Mouse (Mus musculus): ENCODE data around the gene Mcoln2.

DNA sequence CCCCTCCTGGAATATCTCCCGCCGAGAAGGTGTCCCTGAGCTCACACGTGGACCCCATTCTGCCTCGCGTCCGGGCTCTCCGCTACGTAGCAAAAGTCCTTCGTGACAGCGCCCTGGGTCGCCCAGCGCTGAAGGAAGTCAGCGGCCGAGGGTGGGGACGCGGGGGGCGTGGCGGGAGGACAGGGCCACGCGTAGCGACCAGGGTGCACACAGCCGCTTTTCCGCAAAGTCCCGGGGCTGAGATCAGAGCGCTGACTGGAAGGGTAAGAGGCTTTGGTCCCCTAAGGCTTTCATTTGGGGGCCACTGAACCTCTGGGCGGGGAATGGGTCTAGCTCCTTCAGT lies 396 bp downstream of the Mcoln2 start:
- no peak for TF ChIP-seq POLR2A (IDR thresholded peaks at IDR 0.05; ENCODE audit: low read depth, low read length)
- no peak for TF ChIP-seq CTCF (conservative IDR thresholded peaks at IDR 0.05; ENCODE audit: insufficient read depth, insufficient read length, low read depth, low read length)
